Mouse (Mus musculus) bone marrow macrophage, adult 2 months (primary cell): ENCODE data around the gene Golga4. TPM values are rescaled to one million over a fixed set of nuclear protein-coding genes. Genes with fewer than 3 reads are reported as not detected.

Experiments used
- H3K27ac ChIP-seq: 2 replicates; pipeline ENCODE4 v1.5.1; 2012; ENCODE audit warnings: low read depth, low read length; ENCODE audit not compliant: insufficient read depth
- H3K4me1 ChIP-seq: 2 replicates; pipeline ENCODE4 v1.6.1; 2012; ENCODE audit warnings: low read length; ENCODE audit not compliant: control insufficient read depth, insufficient read depth
- H3K4me3 ChIP-seq: 2 replicates; pipeline ENCODE4 v1.5.1; 2012; ENCODE audit warnings: mild to moderate bottlenecking, low read length, moderate library complexity; ENCODE audit not compliant: insufficient read depth
- CTCF ChIP-seq: IDR thresholded peaks from 2 replicates; pipeline ENCODE4 v1.5.1; 2012; ENCODE audit warnings: low read depth, mild to moderate bottlenecking, low read length, moderate library complexity
- POLR2A ChIP-seq: IDR thresholded peaks from 2 replicates; pipeline ENCODE4 v1.6.1; 2012; ENCODE audit warnings: mild to moderate bottlenecking, low read depth, low read length, borderline replicate concordance
- polyA plus RNA-seq: library from polyadenylated mRNA; stranded (reverse); fragments of >200 nt; gene quantifications from 2 replicates; pipeline ENCODE4 v1.2.4, GENCODE M21; 2012; ENCODE audit not compliant: missing spikeins, insufficient read depth, insufficient read length

The Golga4 gene
- polyA plus RNA-seq, 1 experiment = 52.2 TPM

DNA sequence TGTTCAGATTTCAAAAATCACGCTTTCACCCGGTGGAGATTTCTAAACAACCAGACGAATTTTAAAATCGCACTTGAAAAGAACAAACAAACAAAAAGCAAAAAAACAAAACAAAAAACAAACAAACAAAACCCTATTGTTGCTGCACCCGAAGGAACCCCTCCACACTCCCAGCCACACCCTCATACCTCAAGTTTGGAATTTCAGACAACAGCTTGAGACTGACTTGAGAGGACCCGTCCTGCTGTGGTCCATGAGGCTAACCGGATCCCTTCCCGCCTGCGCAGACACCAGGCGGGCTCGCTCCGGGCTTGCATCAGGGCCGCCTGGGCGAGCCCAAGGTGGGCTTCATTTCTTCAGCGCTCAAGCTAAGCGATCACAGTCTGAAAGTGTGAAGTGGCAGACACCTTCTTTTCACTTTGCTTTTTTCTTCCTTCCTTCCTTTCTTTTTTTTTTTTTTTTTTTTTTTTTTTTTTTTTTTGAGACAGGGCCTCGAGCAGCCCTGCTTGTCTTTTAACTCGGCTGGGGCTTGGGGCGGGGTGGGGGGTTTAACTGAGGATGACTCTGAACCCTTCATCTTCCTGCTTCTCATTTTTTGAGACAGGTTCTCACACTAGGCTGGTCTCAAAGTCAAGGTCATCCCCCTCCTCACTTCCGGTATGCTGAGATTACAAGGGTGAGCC, 17.0 kb upstream of the Golga4 start:
- H3K27ac ChIP-seq = no peak overlapping the region
- H3K4me3 ChIP-seq = peak overlapping the region; percentile 43
- TF ChIP-seq POLR2A (no peak), CTCF (no peak)
- H3K4me1 ChIP-seq = peaks cover 6% of the 10 kb centered on the region; the same call in 1 of the 2 replicates

DNA sequence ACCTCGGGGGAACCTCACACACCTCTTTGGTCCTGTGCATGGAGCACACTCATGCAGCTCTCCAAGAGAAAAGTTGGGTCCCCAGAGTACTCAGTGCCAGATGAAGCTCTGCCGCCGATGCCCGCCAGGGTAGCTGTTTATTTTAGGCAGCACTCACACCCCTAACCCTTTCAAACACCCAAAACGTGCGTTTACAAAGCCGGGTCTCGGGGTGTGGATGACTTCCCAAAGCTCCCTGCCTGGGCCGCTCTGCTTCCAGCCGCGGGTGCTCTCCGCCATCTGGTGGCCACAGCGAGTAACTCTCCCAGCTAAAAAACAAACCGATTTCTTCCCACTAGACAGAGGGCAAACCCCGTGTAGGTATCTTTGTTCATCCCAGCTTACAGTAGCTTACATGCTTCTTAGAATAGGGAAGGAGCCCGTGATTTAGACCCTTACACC, 16.5 kb upstream of the Golga4 start:
- Histone ChIP-seq H3K27ac (no peak overlapping the region), H3K4me1 (peaks cover 6% of the 10 kb centered on the region; the same call in 1 of the 2 replicates), H3K4me3 (peak overlapping the region; percentile 39)
- TF ChIP-seq POLR2A (no peak), CTCF (peak; percentile 81)

DNA sequence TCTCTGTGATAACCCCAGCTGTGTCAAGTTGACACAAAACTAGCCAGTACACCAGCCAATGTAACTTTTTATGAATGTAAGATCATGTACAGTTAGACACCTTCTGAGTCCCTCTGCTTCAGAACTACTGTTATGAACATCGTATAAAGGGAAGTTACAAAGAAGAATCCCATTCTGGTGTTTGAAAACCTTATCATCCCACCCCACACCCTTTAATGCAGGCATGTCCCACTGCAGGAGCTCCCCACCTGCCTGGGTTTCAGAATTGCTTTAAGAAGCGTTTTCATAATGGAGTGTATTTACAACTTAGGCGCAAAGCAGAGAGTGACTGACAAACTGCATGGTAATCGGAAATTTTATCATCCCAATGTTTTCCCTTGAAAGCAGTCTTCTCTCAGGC, 14.9 kb upstream of the Golga4 start:
- no peak overlapping the region for H3K27ac ChIP-seq
- TF ChIP-seq CTCF (no peak), POLR2A (no peak)
- H3K4me1 ChIP-seq = peaks cover 5% of the 10 kb centered on the region; the same call in 1 of the 2 replicates
- no peak overlapping the region for H3K4me3 ChIP-seq

DNA sequence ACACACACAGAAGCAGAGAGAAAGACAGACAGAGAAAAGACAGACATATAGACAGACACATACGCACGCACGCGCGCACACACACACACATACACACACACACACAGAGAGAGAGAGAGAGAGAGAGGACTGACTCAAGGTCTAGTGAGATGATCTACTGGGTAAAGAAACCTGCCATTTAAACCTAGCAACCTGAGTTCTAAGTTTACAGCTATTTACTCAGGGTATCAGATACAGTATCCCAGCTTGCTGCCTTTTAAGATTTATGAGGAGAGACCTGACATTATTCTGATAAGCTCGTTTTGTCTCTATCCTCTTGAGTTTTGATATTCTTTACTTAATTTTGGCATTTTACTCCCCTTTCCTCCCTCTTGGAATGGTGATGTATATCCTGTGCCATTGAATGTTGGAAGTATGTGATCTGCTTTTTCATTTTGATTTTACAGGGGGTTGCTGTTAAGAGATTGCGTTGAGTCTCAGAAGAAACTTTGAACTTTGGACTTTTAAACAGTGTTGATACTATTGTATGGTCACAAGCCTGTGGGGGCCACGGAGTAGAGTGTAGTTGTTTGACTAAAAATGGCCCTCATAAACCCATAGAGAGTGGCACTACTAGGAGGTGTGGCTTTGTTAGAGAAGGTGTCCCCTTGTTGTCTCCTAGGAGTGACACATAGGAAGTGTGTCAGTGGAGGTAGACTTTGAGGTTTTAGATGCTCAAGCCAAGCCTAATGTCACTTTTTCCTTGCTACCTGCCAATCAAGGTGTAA, 13.0 kb upstream of the Golga4 start:
- peaks cover 3% of the 10 kb centered on the region; the same call in 1 of the 2 replicates for H3K4me1 ChIP-seq
- H3K27ac ChIP-seq = no peak overlapping the region
- no peak for TF ChIP-seq POLR2A
- no peak for TF ChIP-seq CTCF
- no peak overlapping the region for H3K4me3 ChIP-seq

DNA sequence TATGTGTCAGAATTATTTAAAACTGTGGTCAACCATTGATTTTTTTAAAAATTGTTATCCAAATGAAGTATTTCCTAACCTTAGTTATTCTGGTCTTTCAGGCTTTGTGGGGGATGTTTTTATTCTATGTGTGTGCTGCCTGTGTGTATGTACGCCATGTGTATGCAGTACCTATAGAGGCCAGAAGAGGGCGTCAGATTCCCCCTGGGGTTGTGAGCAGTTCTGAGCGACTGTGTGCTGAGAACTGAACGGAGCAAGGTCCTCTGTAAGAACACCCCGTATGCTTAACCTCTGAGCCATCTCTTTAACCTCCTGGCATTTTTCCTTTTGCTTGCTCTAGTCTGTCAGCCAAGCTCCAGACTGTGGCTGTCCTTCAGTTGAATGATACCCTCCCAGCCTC, 12.0 kb upstream of the Golga4 start:
- peaks cover 3% of the 10 kb centered on the region; the same call in 1 of the 2 replicates for H3K4me1 ChIP-seq
- TF ChIP-seq CTCF = no peak
- no peak for TF ChIP-seq POLR2A
- no peak overlapping the region for H3K27ac ChIP-seq
- no peak overlapping the region for H3K4me3 ChIP-seq

DNA sequence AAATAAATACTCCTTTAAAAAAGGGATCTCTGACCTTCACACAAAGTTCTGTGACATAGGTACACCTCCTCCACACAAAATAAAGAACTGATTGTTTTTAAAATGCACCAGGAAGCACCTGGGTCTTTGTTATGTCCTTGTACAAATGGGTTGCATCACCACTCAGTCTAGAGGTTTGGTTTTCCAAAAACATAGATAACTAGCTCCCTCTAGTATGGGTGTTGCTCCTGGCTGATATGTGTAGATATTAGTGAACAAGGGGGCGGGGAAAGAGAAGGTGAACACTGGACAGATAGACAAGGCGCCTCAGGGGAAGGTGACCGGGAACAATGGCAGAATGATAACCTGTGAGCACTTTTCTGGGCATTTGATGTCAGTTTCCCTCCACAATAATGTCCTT, 10.1 kb upstream of the Golga4 start:
- TF ChIP-seq POLR2A = no peak
- no peak for TF ChIP-seq CTCF
- Histone ChIP-seq H3K4me1 (no peaks in the 10 kb centered on the region), H3K27ac (no peak overlapping the region), H3K4me3 (no peak overlapping the region)

DNA sequence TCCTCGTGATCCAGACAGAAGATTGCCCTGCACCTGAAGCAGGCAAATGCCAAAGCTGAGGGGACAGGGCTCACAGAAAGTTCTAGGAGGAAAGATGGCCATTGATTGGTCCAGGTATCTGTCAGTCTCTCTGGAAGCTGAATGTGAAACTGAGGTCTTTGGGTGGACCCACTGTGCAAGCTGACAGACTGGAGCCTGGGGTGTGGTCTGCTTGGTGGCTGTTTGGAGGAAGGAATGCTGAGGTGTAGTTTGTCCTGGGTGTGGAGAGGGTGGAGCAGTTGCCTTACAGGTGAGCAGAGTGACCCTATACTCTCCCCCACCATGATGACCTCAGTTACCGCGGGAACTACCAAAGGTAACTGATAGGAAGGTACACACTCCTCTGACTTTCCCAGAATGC, 9.1 kb upstream of the Golga4 start:
- Histone ChIP-seq H3K27ac (no peak overlapping the region), H3K4me3 (no peak overlapping the region), H3K4me1 (no peaks in the 10 kb centered on the region)
- TF ChIP-seq CTCF (no peak), POLR2A (no peak)

DNA sequence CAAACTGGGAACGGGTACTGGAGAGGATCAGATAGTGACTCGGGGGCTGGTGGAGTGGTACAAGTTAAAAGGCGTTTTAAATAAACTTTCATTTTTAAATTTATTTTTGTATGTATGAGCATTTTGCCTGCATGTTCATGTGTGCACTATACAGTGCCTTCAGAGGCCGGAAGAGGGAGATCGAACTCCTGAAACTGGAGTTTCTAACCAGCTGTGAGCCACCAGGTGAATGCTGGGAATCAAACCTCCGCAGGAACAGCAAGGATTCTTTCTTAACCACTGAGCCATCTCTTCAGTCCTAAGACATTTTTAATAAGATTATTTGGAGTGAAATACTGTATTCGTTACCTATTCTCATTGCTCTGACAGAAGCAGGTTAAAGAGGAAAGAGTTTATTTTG, 8.0 kb upstream of the Golga4 start:
- TF ChIP-seq POLR2A (no peak), CTCF (no peak)
- Histone ChIP-seq H3K27ac (no peak overlapping the region), H3K4me3 (no peak overlapping the region), H3K4me1 (no peaks in the 10 kb centered on the region)

DNA sequence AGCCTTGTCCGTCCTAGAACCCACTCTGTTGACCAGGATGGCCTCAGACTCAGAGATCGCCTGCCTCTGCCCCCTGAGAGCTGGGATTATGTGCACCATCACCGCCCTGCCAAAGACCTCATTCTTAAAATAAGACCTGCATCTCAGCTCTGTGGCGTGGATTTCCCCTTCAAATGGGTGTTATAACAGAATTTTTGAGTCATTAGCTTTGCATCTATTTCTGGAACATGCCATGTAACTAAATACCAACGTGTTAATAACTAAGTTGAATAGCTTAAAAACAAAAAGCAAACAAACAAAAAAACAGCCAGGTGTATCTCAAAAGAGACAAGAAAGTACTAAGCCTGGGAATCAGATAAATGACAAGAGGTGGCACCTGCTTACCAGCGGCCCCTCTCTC, 5.1 kb upstream of the Golga4 start:
- peaks cover 4% of the 10 kb centered on the region for H3K4me1 ChIP-seq
- no peak overlapping the region for H3K27ac ChIP-seq
- TF ChIP-seq CTCF (no peak), POLR2A (no peak)
- no peak overlapping the region for H3K4me3 ChIP-seq

DNA sequence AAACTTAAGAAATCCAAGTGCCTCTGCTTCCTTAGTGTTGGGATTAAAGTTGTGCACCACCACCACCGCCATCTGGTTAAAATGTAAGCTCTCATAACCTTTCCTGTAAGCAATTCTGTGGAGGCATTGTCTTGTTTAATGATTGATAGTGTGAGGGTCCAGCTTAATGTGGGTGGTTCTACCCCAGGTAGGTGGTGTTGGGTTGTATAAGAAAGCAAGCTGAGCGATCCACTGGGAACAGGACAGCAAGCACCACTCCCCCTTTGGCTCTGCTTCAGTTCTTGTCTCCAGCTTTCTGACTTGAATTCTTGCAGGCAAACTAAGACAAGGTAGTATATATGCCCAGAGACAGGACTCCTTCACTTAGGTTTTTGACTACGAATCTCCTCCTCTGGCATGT, 1.4 kb upstream of the Golga4 start:
- TF ChIP-seq CTCF (no peak), POLR2A (no peak)
- H3K27ac ChIP-seq = no peak overlapping the region
- H3K4me1 ChIP-seq = peaks cover 17% of the 10 kb centered on the region
- no peak overlapping the region for H3K4me3 ChIP-seq
